Mouse (Mus musculus): ENCODE measurements around the gene Ttc6.

GRCm38 (mm10) chr12:57623264-57623663 is 59.4 kb downstream of the Ttc6 start:
- no peak for TF ChIP-seq CTCF (IDR thresholded peaks at IDR 0.05)
- TF ChIP-seq EP300 (IDR thresholded peaks at IDR 0.05; ENCODE audit: insufficient read depth, low read depth, low read length), result no peak

Data from heart, adult 2 months (tissue).